Mouse (Mus musculus) brain, embryonic 18.5 days (tissue): Measurements from ENCODE around the gene Olfr1323.

Experiments
- DNase-seq: peaks from one replicate; pipeline ENCODE4 v3.0.0-alpha.2; 2012; ENCODE audit warnings: low read depth, low spot score

Gene Olfr1323

DNA sequence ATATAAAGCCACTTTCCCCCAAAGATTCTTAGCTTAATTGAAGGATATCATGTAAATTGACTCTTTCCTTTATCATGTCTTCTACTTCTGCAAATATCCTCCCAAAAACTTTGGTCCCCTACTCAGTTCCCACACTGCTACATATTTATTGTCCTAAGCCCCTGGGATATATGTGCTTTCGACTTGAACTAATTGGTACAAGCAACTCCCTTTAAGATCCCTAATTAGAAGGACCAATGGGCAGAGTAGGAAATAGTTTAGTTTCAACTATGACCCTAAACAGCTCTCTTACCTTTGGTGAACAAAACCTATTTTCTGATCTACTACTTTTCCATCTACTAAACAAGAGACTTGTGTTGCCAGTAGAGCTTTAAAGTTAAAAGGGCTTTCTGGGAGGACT is at the start of gene Olfr1323:
TSS of gene Olfr1323 (minus strand) at position 101 of the 400 bp plus-strand sequence.
- no peak for DNase-seq

DNA sequence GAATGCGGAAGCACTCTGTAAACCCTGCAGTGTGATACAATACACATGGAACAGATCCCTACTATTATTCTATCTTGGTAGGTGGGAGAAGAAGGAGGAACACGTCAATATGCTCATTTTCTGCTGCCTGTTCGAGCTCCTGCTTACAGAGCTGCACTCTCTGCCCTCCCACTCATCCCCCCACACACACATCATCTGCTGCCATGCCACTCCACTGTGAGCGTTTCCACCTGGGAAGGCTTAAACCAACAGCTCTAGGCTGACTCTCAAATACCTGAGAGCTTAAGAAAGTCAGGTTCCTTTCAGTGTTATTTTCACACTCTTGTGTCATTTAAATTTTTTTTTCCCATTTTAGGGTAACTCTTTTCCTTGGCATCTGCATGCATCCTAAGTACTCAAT is 6.9 kb downstream of the Olfr1323 start:
- no peak for DNase-seq
